Mouse (Mus musculus) heart, postnatal 0 days (tissue): Measurements from ENCODE around the gene Med17.

Experiments used
- CTCF ChIP-seq: IDR thresholded peaks from 2 replicates; pipeline ENCODE4 v1.5.1; 2016; ENCODE audit warnings: antibody characterized with exemption, control low read depth, low read depth
- EP300 ChIP-seq: IDR thresholded peaks from 2 replicates; pipeline ENCODE4 v1.6.1; 2016; ENCODE audit warnings: antibody characterized with exemption, low read depth

DNA sequence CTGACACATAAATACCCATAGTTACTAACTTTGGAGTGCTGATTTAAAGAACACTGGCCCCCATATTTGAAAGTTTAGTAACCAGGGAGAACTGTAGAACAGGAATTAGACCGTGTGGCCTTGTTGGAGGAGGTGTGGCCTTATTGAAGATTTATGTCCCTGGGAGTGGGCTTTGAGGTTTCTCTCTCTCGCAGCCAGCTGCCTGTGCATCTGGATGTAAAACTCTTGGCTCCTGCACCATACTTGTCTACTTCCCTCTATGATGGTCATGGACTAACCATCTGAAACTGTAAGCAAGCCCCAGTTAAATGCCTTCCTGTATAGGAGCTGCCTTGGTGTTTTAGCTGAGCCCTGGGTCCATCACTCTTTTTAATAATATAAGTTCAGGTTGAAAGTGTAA lies 18.7 kb upstream of the Med17 start:
- TF ChIP-seq CTCF (no peak), EP300 (no peak)
